Mouse (Mus musculus) testis, postnatal 10 days (tissue): ENCODE results near the gene Slc30a6.
"Not testable (repeated sequence)": the region's sequence is repeated elsewhere in the genome, so short reads cannot be mapped to it uniquely, and the experiment has no call there.

ENCODE experiments used
- DNase-seq: peaks from one replicate; pipeline ENCODE4 v3.0.0; 2021; ENCODE audit warnings: low spot score

Gene Slc30a6

GRCm38 (mm10) chr17:74449776-74450175, 54.4 kb downstream of the Slc30a6 start:
- DNase-seq, result no peak

- DNase-seq, result no peak
Measured at GRCm38 (mm10) chr17:74453928-74454327, 58.5 kb downstream of the Slc30a6 start.

GRCm38 (mm10) chr17:74454660-74455059, 59.3 kb downstream of the Slc30a6 start:
- DNase-seq, result no peak

DNA sequence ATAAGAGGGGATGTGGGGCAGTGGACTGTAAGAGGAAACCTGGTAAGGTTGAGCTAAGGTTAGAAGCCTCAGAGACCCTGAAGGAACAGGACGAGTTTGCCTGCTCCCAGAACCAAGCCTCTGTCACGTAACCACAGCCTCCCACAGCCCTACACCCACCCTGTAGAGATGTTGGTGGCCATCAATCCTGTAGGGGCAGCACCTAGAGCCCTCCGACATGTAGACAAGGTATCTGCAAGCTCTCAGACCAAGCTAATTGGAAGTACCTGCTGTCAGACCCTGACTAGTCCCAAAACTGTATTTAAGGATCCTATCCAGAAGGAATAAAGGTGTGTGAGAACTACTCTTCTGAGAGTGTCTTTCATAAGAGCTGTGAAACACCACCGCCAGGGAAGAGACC, 60.0 kb downstream of the Slc30a6 start:
- DNase-seq, result no peak

GRCm38 (mm10) chr17:74456825-74457224, 61.4 kb downstream of the Slc30a6 start:
- no peak for DNase-seq

DNA sequence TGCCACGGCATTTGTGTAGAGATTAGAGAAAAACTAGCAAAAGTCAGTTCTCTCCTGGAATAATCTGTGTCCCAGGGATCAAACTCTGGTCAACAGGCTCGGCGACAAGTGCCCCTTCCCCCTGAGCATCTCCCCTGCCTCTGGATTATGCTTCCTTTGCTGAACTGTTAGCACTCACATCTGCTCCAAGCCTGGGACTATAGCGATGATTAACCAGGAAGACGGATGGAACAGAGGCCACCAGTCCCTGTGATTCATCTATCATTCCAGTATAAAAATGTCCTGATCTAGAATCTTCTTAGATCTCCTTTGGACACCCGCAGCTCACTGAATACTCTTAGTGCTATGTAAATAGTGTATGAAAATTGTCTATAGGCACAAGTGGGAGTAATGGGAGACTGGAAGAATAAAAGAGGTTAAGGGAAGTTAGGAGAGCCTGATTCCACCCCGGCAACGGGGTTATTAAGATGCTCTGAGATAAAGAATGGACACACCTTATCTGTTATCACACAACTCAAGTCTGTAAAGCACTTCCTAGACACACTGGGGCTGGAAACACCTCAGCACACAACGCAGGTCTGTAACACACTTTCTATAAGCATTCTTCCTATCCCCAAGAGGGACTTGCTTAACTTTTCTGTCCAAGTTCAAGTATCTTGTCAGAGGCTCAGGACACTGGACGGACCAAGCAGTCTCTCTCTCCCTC, 62.7 kb downstream of the Slc30a6 start:
- DNase-seq, result no peak

DNA sequence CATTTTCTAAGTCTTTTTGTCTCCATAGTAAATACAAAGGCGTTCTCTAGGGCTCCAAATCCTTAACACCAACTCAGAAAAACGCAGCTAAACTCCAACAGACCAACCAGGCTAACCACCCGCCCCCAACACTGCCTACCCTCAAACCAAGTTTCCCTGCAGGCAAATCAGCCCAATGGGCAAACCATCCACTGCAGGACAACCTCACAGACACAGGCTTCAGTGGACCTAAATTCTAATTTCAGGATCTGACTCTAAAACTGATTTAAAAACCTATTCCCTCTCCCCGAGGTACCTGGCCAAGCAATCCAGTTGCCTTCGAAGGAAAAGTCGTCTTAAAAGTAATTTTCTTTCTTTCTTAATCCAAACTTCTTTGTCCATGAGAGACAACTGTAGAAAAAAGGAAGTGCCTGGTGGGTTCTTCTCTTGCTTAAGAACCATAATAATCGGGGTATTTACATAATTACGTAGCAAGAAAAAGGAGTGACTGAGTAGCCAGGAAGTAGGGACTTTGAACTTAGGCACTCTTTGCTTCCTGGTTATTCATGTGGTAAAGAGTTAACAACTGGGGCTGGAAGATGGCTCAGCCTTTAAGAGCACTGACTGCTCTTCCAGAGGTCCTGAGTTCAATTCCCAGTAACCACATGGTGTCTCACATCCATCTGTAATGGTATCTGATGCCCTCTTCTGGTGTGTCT, 63.5 kb downstream of the Slc30a6 start, which contains the start of gene Nlrc4:
TSS of gene Nlrc4 (minus strand) at position 432 of the 698 bp plus-strand sequence.
- DNase-seq, result no peak

GRCm38 (mm10) chr17:74463510-74463909, 68.1 kb downstream of the Slc30a6 start:
- DNase-seq, result no peak

GRCm38 (mm10) chr17:74467981-74468380, 72.6 kb downstream of the Slc30a6 start:
- not testable (repeated sequence) for DNase-seq

GRCm38 (mm10) chr17:74470133-74470532, 74.7 kb downstream of the Slc30a6 start:
- DNase-seq, result not testable (repeated sequence)
